Mouse (Mus musculus) ES-Bruce4 (cell line): ENCODE data around the gene Elf5. TPM values are rescaled to one million over a fixed set of nuclear protein-coding genes. Genes with fewer than 3 reads are reported as not detected.

ENCODE experiments used
- H3K27ac ChIP-seq: 2 replicates; pipeline ENCODE4 v1.5.1; 2012; ENCODE audit warnings: low read length, inconsistent platforms; ENCODE audit not compliant: insufficient read depth
- H3K27me3 ChIP-seq: 2 replicates; pipeline ENCODE4 v1.6.1; 2012; ENCODE audit warnings: mild to moderate bottlenecking, low read length, inconsistent platforms; ENCODE audit not compliant: control insufficient read depth, poor library complexity, insufficient read depth, severe bottlenecking
- H3K36me3 ChIP-seq: 2 replicates; pipeline ENCODE4 v1.6.1; 2012; ENCODE audit warnings: inconsistent platforms, mild to moderate bottlenecking, low read length, moderate library complexity; ENCODE audit not compliant: control insufficient read depth, poor library complexity, insufficient read depth, severe bottlenecking
- H3K4me1 ChIP-seq: one replicate; pipeline ENCODE4 v1.8.1; 2011; ENCODE audit warnings: low read length; ENCODE audit not compliant: control insufficient read depth, insufficient read depth
- H3K4me3 ChIP-seq: 2 replicates; pipeline ENCODE4 v1.5.1; 2011; ENCODE audit warnings: low read depth, mild to moderate bottlenecking, low read length
- H3K9ac ChIP-seq: 2 replicates; pipeline ENCODE4 v1.6.1; 2012; ENCODE audit warnings: low read depth, mild to moderate bottlenecking, inconsistent platforms; ENCODE audit not compliant: poor library complexity, severe bottlenecking
- H3K9me3 ChIP-seq: replicated peaks from 2 replicates; pipeline ENCODE4 v1.6.1; 2012; ENCODE audit warnings: mild to moderate bottlenecking, low read length, inconsistent platforms; ENCODE audit not compliant: control insufficient read depth, poor library complexity, insufficient read depth, severe bottlenecking
- CTCF ChIP-seq: IDR thresholded peaks from one replicate; pipeline ENCODE4 v1.8.1; 2011; ENCODE audit warnings: low read depth, low read length
- EP300 ChIP-seq: IDR thresholded peaks from 2 replicates; pipeline ENCODE4 v1.6.1; 2011; ENCODE audit warnings: low read depth, low read length; ENCODE audit not compliant: insufficient read depth
- POLR2A ChIP-seq: IDR thresholded peaks from one replicate; pipeline ENCODE4 v1.8.1; 2011; ENCODE audit warnings: low read length; ENCODE audit not compliant: insufficient read depth
- polyA plus RNA-seq: library from polyadenylated mRNA; stranded (reverse); fragments of >200 nt; gene quantifications from 2 replicates; pipeline ENCODE4 v1.2.4, GENCODE M21; 2011; ENCODE audit warnings: low read depth; ENCODE audit not compliant: missing spikeins, insufficient read depth, insufficient read length

Gene Elf5
- polyA plus RNA-seq, 1 experiment: not detected

GRCm38 (mm10) chr2:103428356-103428755 is 16.9 kb downstream of the Elf5 start:
- Histone ChIP-seq H3K9me3 (no peaks in the 10 kb centered on the region), H3K4me1 (no peaks in the 10 kb centered on the region), H3K27me3 (no peaks in the 10 kb centered on the region), H3K27ac (no peak overlapping the region), H3K4me3 (no peak overlapping the region), H3K9ac (no peak overlapping the region), H3K36me3 (no peaks in the 10 kb centered on the region)
- TF ChIP-seq CTCF (no peak), POLR2A (no peak), EP300 (no peak)

- Histone ChIP-seq H3K4me1 (no peaks in the 10 kb centered on the region), H3K36me3 (no peaks in the 10 kb centered on the region), H3K9ac (no peak overlapping the region), H3K4me3 (no peak overlapping the region), H3K27ac (no peak overlapping the region), H3K9me3 (no peaks in the 10 kb centered on the region), H3K27me3 (no peaks in the 10 kb centered on the region)
- TF ChIP-seq CTCF: no peak
- no peak for TF ChIP-seq POLR2A
- no peak for TF ChIP-seq EP300
These were observed 19.2 kb downstream of the Elf5 start for GRCm38 (mm10) chr2:103430712-103431111.

- Histone ChIP-seq H3K9me3 (no peaks in the 10 kb centered on the region), H3K36me3 (no peaks in the 10 kb centered on the region), H3K27me3 (no peaks in the 10 kb centered on the region), H3K4me1 (no peaks in the 10 kb centered on the region), H3K4me3 (no peak overlapping the region), H3K27ac (no peak overlapping the region), H3K9ac (no peak overlapping the region)
- TF ChIP-seq POLR2A: no peak
- TF ChIP-seq CTCF: no peak
- TF ChIP-seq EP300: no peak
These were observed 21.3 kb downstream of the Elf5 start for GRCm38 (mm10) chr2:103432695-103433275.

- H3K27me3 ChIP-seq: no peaks in the 10 kb centered on the region
- H3K4me3 ChIP-seq: no peak overlapping the region
- TF ChIP-seq CTCF: no peak
- no peaks in the 10 kb centered on the region for H3K9me3 ChIP-seq
- no peaks in the 10 kb centered on the region for H3K4me1 ChIP-seq
- no peaks in the 10 kb centered on the region for H3K36me3 ChIP-seq
- H3K27ac ChIP-seq: no peak overlapping the region
- no peak overlapping the region for H3K9ac ChIP-seq
These were observed 23.6 kb downstream of the Elf5 start for GRCm38 (mm10) chr2:103435110-103435509.

- Histone ChIP-seq H3K9me3 (no peaks in the 10 kb centered on the region), H3K36me3 (no peaks in the 10 kb centered on the region), H3K27ac (no peak overlapping the region)
These were observed 25.0 kb downstream of the Elf5 start for GRCm38 (mm10) chr2:103436534-103436933.

GRCm38 (mm10) chr2:103439071-103439622 is 27.7 kb downstream of the Elf5 start:
- no peak overlapping the region for H3K27ac ChIP-seq
- H3K36me3 ChIP-seq: no peaks in the 10 kb centered on the region
- no peaks in the 10 kb centered on the region for H3K27me3 ChIP-seq
- TF ChIP-seq CTCF (no peak), EP300 (no peak), POLR2A (no peak)
- H3K4me3 ChIP-seq: no peak overlapping the region
- no peaks in the 10 kb centered on the region for H3K9me3 ChIP-seq
- H3K9ac ChIP-seq: no peak overlapping the region
- H3K4me1 ChIP-seq: no peaks in the 10 kb centered on the region

More at GRCm38 (mm10) chr2:103436534-103436933, 25.0 kb downstream of the Elf5 start:
- Histone ChIP-seq H3K4me1 (no peaks in the 10 kb centered on the region), H3K27me3 (no peaks in the 10 kb centered on the region), H3K4me3 (no peak overlapping the region), H3K9ac (no peak overlapping the region)
- TF ChIP-seq EP300 (no peak), CTCF (no peak), POLR2A (no peak)
